Mouse (Mus musculus) left cerebral cortex, adult 9 months (tissue): ENCODE measurements around the gene Plcl2.
"Not testable (repeated sequence)": the region's sequence is repeated elsewhere in the genome, so short reads cannot be mapped to it uniquely, and the experiment has no call there.

Source experiments
- DNase-seq, 2 experiments: peaks; one replicate each; pipeline ENCODE4 v3.0.0; 2022; ENCODE audit warnings: low spot score in 2 of 2

The Plcl2 gene

DNA sequence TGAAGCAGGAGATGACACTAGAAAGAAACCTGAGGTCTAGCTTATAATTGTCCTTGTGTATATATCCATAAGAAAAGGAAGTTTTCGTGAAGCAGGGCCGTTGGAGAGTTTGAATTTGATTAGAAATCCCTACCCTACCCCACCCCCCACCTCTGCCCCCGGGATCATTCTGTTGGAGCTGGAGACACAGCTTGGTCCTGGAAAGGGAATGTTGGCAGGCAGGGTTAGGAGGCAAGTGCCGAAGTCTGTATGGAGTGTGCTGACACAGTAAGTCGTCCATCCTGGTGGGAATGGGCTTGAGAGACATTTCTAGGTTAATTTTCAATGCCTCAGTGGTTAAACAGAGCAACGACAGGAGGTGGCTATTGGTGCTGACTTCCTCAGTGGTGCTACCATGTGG, 8.4 kb upstream of the Plcl2 start:
- no peak for DNase-seq

DNA sequence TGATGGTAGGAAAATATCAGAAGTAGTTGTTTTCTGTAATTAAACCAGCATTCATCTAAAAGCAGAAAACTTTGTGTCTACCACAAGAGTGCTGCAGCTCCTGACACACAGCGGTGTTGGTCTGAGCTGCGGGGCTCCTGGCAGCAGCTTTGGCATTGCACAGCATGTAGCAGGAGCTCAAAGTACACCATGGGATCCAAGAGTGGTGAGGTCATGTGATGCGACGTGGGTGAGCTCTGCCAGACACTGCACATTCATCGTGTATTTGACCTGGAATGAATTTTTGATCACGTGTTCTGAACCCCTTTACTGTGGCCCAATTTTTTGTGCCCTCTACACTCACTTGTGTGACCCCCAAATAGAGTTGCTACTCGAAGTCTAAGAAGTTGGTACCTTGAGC, 6.1 kb upstream of the Plcl2 start:
- DNase-seq = no peak

DNA sequence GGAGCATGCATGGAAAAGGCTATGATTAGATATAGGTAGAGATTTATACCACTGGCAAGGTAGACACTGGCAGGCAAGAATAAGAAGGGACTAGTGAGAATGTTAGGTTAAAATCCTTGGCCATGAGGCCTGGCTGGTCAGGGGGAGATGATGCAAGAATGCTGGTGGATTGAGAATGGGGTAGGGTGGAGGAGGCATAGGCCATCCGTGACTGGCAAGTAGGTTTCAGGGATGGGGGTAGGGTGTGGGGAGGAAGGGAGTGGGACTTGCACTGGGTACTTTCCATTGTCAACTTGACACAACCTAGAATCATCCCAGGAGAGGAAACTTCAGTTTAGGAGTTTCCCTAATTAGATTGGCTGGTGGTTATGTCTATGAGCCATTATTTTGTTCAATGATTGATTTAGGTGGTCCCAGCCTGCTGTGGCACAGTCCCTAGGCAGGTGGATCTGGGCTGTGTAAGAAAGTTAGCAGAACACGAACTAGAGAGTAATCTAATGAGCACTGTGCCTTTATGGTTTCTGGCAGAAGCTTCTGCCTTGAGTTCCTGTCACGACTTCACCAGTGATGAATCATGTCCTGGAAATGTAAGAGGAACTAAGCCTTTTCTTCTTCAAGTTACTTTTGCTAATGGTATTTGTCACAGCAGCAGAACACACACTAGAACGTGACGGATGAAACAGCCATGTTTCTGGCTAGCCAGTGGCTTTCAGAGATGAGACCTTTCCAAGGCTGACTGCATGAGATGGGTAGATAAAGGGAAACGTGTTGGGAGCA, 4.9 kb upstream of the Plcl2 start:
- DNase-seq = no peak

DNA sequence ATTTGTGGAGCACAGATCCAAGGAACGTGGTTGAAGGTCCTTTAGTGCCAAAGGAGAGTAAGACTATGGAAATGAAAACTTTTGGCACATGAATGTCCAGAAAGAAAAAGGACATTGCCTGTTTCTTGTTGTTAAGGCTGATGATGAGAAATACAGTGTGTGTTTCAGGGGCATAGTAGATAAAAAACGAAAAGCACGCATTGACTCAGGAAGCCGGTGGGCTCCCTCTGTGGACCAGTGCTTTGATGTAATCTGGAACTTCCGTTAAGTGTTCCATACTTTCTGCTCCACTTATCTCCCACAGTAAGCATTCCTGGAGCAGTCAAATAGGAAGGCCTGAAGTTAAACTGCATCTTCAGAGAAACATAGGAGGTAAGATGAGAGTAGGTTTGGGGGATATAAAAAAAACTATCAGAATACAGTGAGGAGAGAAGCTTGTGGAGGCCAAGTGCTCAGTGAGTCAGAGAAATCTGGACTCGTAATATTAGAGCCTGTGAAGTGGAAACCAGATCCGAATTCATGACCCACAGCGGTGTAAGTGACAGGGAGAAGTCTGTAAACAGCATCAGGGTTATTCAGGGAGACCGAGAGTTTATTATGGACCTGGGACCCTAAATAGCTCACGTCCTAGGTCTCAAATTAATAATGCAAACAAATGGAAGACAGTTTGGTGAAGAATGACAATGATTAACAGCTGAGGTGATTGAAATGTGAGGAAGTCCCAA, 3.1 kb upstream of the Plcl2 start:
- DNase-seq = no peak

DNA sequence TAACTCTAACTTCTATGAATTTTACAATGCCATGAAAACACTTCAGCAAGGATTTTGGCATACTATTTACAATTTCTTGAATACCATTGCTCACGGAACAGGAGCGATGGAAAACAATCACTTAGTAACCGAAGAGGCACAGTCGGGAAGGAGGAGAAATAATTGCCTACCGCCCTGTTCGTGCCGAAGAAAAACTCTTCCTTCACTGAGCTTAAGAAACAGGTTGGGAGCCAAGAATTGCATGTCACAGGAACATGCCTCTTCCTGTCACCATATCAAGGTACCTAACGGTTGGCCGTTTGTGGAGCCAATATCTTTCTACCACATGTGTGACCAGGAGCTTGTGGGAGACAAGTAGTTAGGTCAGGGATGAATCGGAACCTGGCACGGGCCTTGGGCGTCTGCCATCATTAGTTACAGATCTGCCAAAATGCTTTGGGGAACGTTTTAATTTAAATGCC, 2.3 kb upstream of the Plcl2 start:
- DNase-seq = no peak

DNA sequence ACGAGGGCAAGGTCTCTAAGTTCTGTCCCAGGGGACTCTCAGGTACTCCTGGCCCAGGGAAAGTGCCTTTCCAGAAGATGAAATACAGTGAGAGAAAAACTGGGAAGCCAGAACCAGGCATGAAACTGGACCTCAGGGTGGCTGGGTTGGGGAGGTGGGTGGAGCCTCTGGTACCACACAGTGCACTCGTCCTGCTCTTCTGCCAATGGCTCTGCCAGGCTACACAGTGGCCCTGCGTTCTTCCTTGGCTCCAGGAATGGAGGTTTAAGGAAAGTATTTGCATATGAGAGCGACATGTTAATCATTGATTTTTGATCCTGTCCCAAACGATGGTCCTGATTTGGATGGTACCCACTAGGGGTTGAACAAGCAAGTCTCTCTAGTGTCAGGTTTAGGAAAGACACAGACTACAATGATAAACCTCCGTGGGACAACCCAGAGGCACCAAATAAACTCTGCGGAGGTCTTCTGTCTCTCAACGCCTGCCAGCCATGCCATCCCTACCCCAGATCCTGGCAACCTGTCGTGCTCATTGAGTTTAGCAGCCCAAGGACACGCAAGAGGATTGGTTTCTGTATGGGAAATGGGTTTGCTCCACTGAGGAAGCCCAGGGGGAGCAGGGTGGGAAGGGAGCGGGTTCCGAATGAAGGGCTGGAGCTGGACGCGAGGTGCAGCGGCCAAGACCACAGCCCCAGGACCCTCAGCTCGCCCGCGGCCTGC, 988 bp upstream of the Plcl2 start:
- DNase-seq = no peak

DNA sequence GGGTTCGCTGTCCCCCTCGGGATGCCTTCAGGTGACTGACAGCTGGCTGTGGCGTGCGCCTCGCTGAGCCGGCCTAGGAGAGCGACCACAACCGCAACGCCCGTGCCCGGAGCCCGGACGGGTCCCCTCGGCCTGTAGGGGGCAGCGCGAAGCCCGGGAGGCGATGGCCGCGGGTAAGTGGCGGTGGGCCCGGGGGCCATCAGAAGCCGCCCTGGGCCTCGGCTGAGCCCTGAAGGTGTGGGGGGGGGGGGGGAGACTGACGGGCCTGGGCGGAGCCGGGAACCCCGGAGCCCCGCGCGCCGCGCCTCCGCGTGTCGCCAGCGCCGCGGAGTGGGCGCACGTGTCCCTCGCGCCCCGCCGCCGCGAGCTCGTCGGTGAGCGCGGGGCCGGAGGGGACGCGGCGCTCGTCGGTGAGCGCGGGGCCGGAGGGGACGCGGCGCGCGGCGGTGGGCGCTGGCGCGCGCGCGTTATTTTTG, 390 bp upstream of the Plcl2 start:
- peak in 1 of 2 experiments; percentile 47 for DNase-seq

DNA sequence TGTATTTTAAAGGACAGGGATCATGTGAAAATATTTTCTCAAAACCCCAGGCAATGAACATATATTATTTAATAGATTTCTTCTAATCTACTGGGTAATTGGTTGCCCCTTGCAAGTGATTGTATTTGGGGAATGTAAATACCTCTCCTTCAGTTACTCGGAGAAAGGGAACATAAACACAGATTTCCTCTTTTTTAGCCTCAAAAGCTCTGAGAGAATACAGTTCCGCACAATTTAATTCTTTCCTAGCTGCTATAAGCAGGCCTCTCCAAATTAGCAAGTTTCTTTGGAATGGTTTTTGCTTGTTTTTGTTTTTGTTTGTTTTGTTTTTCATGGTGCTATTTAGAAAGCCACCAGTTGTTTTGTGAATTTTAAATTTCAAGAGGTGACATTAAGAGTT, 1.1 kb downstream of the Plcl2 start:
- no peak for DNase-seq

DNA sequence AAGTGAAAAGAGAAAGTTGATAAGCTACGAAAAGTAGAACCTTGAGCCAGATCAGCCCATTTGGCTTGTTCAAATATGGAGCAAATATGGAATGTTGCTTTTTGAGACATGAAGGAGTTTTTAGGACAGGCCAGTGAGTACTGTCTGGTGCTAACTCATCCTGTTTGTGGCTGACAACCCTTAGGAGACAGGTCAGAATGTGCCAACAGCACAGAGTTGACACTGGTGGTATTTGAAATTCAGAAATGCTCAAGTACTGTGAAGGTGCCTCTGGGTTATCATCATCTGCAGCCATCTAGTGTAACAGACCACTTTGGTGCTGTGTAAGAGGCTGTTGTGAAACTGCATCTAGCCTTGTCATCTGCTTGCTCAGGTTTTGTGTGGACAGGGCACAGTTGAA, 1.5 kb downstream of the Plcl2 start:
- no peak for DNase-seq

DNA sequence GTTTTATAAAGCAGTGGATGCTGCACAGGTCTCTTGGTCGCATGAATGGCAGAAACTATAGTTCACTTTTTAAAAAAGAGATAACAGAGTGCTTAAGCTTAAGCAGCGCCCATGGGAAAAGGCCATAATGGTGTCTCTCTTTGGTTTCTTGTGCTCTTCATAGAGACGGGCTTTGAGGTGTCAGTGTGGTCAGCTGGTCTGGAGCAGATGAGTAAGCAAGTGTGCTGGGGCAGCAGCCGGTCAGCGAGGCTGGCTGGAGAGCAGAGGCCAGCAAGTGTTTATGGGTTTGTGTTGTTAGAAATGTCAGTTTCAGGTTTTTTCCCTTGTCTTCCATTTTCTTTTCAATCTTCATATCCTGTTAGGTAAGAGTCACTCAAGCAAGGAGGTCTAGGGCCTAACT, 3.0 kb downstream of the Plcl2 start:
- DNase-seq = no peak

DNA sequence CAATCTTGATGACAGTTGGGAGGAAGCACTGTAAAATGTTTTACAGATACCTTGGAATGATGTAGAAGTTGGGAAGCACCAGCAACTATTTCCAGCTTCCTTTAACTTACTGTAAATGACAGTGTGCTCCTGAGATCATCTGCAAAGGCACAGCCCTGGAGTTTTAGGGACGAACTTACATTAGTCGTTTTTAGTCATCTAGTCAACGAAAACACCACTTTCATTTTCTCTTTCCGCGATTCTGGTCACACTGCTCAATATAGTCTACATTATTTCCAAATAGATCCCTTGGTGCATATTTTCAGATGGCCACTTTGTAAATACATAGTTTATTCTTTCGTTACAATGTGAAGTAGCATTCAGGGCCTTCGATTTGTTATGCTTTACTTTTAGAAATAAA, 3.6 kb downstream of the Plcl2 start:
- DNase-seq = no peak

DNA sequence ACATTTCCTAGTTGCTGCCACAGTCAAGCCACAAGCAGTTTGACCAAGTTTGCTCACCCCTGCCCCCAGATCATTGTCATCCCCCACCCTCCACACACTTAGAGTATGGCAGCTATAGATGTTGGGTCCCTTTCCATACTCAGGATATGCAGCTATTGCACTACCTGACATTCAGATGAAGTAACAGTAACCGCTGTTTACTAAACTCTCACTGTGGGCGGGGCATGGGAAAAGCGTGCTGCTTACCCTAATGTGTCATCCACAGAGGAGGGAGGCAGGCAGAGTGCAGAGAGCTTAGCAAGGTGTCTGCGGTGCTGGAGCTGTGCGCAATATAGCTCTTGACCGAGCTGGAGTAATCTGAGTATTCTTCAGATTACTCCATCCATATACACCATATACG, 4.2 kb downstream of the Plcl2 start:
- DNase-seq = no peak

DNA sequence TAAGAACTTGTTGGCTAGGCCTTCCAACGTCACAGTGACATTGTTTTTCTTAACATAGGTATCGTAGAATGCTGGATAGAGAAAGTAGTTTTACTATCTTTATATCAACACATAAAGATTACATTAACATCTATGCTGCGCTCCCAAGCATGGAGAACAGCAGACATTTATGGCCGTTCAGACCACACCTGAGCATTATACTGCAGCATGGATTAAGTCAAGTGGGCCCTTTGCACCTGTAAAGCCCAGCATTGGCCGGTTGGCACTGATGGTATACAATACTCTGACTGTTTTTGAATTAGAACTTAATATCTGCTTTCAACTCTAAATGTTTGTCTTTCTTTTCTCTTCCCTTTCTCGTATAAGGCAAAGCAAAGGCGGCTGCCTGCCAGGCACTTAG, 4.8 kb downstream of the Plcl2 start:
- no peak for DNase-seq

DNA sequence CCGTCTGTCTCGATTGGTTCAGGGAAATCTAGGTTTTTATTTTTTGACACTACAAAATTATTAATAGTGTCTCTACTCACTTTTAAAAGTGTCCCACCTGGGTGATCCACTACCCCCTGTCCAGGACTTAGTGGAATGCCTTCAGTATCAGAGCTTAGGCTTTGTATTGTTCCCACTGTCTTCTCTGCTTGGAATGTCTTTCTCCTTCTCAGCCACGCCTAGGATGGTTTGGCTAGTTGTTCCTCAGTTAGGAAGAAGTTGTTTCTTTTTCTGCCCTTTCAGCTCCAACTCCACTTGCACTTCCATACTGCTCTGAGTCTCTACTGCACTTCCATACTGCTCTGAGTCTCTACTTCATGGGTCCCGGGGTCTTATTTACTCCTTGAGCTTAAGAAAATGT, 6.7 kb downstream of the Plcl2 start:
- no peak for DNase-seq

DNA sequence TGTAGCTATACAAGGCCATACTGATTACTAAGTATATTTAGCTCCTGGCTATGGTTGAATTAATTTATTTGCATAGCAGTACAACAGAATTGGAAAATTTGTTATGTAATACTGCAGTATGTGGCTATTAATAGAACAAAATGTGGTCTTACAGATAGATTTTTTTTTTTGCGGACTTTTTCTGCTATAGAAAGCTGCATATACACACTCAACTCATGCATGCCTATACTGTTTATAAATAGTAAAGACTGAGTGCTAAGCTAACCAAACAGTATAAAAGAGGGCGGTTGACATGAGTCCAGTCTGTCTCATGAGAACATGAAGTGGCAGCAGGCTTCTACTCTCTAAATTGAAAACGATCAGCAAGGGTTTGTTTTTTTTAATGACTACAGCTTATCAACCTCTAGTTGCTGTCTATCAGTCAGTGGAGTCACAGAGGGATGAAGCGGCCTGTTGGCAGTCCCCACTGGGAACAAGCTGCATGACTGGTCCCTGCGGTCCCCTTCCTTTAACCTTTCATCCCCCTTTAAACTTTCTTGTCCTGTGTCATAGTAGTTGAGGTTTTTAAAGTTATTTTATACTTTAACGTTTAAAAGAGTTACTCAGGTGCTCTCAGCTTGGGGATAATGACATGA, 8.7 kb downstream of the Plcl2 start:
- no peak for DNase-seq

DNA sequence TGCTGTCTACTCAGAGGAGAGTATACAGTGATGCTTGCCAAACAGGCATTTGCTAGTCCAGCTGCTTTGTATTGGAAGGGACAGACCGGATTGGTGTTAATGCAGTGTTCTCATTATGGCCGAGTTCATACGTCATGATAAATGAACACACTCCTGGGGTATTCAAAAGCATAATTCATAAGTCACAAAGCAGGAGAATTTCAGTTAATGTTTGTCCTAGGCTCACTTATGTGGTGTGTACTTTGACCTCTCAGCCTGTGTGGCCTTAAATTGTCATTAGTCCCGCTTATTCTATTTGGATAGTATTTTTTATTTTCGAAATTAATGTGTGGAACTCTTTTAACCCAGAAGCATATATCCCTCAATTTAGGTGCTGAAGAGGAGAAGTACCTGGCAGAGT, 10.4 kb downstream of the Plcl2 start:
- DNase-seq = no peak

DNA sequence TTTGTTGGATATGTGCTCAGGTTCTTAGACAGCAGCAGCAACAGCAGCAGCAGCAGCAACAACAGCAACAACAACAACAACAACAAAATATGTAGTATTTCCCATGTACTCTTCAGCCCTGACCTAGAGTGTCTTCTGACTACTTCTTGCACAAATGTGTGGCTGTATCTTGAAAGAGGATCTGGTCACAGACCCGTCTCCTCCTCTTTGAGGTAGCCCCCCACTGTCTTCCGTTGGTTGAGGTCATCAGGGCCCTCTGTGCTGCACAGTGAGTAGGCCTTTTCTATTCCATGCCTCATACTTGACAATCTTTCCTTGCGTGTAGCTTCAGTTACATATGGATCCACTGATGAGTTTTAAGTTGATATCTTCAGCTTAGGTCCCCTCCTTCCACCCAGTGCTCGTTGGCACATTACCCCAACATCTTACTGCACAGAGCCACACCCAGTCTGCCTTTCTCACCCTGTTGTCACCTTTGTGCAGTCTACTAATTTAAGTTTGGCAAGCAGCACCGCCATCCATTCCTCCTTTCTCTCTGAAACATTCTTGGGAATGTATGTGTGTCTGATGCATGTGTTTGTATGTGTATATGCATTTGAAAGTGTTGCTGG, 13.4 kb downstream of the Plcl2 start:
- DNase-seq = no peak

DNA sequence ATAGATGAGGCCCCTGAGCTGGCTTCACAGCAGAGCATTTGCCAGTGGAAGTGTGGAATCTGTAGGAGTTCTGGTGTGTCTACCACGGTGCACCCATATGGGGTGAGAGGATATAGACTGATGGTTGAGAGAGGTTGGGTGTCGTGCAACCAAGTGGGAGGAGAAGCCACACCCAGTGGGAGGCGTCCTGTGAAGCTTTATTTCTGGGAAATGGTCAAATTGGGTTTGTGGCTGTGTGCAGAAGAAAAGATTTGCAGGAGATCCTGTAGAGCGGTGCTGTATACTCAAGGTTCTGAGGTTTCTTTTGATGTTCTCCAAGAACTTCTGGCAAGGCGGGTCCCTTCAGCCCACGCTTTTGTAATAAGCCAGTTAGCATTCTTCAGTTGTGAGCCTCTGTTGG, 15.8 kb downstream of the Plcl2 start:
- peak in 1 of 2 experiments; percentile 61 for DNase-seq

DNA sequence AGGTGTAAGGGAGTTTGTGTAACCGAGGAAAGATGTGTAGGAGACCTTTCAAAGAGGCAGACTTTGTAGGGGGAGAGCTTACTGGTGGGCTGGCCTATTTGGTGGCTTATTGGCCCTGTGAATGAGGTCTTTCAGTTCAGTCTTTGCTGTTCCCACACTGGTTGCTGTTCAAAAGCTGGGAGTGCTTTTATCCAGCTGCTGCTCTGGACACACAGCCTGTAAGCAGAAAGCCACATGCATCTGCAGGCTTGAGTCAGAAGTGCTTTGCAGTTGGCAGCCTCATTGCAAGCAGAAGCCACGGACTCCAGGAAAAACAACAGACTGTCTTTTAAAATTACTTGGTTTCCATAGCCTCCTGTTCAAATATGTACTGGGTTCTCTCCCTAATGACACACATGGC, 16.6 kb downstream of the Plcl2 start:
- DNase-seq = no peak

DNA sequence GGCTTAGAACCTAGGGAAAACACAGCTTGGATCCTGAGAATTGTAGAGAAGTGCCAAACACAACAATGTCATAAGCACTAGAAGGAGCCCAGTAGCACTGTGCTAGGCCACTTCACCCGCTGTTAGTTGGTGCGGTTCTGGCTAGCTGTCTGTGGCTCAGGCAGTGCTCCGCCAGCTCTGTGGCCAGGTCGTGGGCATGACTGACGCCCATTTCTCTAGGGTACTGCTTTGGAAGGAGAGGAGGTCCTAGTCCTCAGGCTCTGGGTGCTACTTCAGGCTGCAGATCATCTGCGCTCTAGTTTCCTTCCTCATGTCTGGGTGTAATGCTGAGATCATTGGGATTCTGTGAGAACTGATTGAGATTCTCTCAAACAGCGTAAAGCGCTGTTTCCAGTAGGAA, 20.9 kb downstream of the Plcl2 start:
- no peak for DNase-seq

DNA sequence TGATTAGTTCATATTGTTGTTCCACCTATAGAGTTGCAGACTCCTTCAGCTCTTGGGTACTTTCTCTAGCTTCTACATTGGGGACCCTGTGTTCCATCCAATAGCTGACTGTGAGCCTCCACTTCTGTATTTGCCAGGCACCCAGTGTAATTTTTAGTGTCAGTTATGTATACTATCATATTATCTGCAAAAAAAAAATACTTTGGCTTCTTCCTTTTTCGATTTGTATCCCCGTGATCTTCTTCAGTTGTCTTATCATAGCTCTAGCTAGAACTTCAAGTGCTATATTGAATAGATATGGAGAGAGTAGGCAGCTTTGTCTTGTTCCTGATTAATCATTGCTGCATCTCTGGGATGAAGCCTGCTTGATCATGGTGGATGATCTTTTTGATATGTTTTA, 25.7 kb downstream of the Plcl2 start:
- not testable (repeated sequence) for DNase-seq
